Mouse (Mus musculus): ENCODE results near the gene Got1.

Got1 gene

DNA sequence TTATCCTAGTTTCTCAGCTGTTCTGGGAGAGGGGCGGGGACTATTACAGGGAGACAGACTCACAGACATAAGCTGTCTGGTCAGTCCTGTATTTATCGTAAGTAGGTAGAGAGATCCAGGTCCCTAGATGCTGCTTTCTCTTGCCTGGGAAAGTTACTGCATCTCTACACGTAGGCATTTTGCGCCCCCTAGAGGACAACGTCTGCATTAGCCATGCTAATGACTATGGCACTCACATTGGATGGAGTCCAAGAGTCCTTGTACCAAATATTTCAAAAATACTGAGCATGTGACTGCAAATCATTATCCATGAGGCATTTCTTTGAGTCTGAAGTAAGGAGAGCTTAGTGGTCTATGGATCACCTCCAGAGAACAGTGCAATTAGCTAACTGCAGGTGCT, 45.5 kb downstream of the Got1 start:
- peak; percentile 54 to 57 for DNase-seq

DNA sequence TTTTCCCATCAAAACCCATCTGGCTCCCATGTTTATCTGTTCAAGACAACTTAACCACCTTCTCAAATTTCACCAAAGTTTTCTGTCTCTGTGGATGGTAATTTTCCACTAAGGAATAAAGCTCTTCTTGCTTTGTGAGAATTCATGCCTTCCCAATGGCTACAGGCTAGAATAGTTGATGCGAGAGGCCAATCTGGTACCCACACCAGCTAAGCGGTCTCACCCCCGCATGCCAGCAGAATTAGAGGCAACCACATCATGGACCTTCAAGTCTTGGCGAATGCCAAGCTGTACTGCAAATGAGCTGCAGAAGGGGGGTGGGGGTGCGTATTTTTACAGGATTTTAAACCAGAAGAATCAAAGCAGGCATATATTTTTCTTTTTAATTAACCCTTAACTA, 47.0 kb downstream of the Got1 start:
- DNase-seq: no peak

GRCm38 (mm10) chr19:43476063-43476462, 48.3 kb downstream of the Got1 start:
- DNase-seq: no peak

DNA sequence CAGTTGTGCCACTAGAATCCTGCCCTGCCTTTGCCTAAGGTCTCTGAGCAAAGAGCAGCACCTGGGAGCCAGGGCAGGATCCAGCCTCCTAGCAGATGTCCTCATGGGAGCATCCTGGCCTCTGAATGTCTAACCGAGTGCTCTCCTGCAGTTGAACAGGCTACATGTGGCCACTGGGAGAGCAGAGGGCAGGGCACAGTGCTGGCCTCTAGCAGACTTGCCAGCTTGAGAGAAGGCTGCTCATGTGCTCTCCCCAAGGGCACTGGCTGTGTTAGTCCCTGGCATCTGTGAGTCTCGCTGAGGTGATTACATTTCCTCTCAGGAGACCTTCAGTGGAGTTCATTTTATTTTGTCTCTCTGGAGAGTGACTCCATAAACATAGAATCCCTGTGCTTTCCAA, 48.8 kb downstream of the Got1 start:
- DNase-seq: no peak

- DNase-seq: no peak
Measured at GRCm38 (mm10) chr19:43472781-43473180, 51.6 kb downstream of the Got1 start.

DNA sequence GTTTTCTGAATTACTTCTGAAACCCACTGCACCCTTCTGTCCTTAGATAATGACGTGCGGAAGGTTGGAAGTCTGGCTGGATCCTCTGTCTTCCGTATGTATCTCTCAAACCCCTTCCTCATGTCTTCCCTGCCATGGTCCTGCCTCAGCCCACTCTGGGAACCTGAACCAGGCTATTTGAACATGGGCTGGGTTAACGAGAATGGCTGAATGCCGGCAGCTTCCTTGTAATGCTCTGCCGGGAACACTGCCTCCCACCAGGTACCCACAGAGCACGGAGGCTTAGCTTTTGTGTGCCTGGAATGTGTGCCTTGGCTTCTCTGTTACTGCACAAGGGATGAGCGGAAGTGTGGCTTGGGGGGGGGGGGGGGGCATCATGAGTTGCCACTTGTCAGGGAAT, 52.1 kb downstream of the Got1 start:
- DNase-seq: no peak

DNA sequence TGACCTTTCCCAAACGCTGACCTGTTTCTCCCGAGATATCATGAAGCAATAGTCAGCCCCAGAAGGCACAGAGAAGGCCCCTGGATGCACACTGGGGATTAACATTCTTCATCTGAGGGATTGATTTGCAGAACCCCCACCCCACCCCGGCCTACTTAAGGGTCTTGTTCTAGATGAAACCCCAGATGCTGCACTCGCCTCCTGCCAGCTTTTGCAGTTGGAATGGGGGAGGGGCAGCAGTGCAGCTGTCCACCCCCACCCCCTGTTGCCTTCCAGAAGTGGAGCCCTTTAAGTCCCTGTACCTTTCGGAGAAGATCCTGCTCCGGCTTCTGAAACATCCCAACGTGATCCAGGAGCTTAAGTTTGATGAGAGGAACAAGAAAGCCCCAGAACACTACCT, 55.1 kb downstream of the Got1 start:
- no peak for DNase-seq

DNA sequence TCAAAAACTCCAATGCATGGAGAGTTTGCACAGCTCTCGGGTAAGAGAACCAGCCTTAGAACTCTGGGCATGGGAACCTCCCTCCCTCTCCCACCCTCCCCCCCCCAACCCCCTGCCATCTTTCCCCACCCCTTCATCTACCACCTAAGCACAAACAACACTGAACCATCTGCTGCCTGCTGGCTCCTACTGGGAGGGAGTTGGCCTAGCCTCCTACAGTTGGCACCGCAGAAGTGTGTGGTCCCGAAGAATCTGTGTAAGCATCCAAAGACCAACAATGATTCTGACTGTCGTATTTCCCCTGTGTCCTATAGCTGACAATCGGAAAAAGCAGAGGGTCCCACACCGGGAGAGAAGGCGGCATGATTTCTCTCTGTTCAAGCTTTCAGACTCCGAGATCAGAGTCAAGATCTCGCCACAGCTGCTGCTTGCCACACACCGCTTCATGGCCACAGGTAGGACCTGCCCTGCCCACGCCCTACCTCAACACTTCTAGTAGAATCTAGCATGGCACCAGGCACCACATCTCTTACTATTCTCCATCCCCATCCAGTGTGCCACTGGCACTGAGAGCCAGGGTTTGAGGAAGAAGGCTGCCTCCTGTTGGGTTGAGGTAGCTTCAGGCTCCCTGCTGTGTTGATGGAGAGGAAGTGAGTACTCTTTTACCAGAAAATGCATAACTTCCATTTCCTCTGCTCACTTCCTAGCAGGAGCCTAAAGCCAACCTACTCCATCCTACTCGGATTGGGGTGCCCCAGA, 56.3 kb downstream of the Got1 start:
- DNase-seq: no peak

DNA sequence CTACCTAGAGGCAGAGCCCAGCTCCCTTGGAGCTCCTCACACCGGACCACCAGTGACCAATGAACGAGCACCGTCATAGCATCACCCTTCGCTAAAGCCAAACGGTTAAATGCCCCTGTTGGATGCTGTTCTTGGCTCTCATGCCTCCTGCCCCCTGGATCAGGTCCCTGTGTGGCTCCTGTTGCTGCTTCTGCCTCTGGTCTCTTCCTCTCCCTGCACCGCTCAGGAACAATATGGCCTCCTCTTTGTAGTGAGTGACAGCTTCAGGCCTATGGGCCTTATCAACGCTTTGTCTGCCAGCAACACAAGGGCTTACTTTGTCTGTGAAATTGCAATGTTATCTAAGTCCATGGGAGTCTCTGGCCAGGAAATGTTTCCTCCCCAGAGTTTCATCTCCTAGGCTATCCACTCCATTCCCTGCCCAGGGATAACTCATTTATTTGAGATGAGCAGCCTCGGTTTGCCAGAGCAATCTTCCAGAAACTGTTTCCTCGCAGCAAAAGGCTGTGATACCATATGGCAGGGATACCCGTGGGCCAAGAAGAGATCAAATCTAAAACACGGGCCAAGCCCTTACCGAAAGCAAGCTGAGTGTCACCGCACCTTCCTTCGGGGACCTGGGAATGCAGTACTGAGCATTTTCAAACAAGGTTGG, 58.7 kb downstream of the Got1 start:
- DNase-seq: no peak

GRCm38 (mm10) chr19:43465076-43465475, 59.3 kb downstream of the Got1 start:
- no peak for DNase-seq

DNA sequence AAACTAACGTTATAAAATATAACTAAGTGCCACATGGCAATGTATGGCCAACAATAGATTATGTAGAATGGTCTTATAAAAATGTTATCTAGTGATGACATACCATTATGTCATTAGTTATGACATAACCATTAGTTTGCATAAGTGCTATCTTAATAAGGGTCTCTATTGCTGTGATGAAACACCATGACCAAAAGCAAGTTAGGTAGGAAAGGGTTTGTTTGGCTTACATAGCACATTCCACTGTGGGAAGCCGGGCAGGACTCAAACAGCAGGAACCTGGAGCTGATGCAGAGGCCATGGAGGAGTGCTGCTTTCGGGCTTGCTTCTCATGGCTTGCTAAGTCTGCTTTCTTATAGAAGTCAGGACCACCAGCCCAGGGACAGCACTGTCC, 60.1 kb downstream of the Got1 start:
- DNase-seq: no peak

GRCm38 (mm10) chr19:43463546-43464293, 60.7 kb downstream of the Got1 start:
- no peak for DNase-seq

- no peak for DNase-seq
Measured at GRCm38 (mm10) chr19:43462141-43462540, 62.3 kb downstream of the Got1 start.

DNA sequence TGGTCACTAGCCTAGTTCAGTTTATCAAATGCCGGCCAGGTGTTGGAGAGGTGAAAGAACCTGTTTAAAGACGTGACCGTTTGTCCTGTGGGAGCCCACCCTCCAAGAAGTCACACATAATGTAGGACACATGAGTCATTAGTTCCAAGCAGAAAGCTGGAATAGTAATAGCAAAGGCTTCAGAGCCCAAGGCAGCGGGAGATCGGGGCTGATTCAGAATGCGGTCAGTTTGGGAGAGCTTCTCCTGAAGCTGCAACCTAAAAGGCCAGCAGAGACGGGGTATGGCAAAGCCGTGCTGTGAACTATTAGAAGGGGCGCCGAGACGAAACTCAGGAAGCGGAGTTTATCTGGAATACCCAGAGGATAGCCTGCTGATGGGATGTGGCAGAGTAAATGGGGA, 63.9 kb downstream of the Got1 start:
- DNase-seq: no peak

DNA sequence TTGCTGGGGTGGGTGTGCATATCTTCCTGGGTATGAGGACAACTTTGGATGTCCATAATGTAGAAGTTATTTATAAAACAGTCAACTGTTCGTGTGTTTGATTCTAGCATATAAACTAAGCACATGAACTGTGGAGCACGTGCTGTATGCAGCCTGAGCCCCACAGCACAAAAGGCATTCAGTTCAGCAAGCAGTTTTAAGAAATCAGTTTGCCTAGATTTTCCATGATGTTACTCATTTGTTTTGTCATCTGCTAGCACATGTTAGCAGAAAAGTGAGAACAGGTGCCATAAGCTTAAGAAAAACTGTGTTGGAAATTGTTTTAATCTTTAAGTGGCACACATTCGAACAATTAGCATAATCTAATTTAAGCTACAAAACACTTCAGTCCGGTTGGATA, 64.5 kb downstream of the Got1 start:
- DNase-seq: no peak

DNA sequence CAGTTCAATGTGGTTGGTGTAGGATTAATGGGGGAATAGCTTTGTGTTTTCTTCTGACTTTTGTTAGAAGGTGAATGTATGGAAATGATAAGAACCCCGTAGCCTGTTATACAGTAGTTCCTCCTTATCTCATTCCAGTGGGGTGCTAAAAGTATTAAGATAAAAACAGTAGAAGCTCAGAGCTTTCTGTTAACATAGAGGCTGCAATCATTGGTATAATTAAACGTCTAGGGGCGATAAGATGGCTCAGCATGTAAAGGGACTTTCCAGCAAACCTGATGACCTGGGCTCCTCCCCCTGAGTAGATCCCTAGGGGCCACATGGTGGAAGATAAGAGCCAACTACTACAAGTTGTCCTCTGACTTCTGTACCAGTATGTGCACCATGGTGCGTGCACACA, 71.4 kb downstream of the Got1 start:
- no peak for DNase-seq

DNA sequence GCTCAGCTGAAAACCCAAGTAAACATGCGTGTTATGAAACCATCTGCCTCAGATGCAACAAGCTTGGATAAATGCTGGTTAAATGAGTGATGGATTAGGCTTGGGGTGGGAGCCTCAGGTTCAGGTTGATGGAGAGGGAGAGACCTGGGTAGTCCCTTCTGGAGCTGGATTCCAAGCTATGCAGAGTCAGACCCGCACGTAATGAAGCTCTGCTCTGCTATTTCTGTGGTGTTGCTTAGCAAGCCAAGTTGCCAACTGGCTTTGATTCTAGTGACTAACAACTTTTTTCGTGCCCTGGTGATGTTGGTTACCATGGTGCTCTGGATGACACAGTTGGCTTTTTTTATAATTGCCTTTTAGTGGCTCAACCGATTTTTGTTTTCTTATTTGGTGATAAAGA, 72.2 kb downstream of the Got1 start:
- no peak for DNase-seq

GRCm38 (mm10) chr19:43451563-43451962, 72.8 kb downstream of the Got1 start:
- DNase-seq: no peak

All from thymus, postnatal 36 days (tissue).